Mouse (Mus musculus): ENCODE results near the gene Pard3. TPM values are rescaled to one million over a fixed set of nuclear protein-coding genes. Genes with fewer than 3 reads are reported as not detected.

Gene Pard3
- polyA plus RNA-seq, 1 experiment, result not detected

DNA sequence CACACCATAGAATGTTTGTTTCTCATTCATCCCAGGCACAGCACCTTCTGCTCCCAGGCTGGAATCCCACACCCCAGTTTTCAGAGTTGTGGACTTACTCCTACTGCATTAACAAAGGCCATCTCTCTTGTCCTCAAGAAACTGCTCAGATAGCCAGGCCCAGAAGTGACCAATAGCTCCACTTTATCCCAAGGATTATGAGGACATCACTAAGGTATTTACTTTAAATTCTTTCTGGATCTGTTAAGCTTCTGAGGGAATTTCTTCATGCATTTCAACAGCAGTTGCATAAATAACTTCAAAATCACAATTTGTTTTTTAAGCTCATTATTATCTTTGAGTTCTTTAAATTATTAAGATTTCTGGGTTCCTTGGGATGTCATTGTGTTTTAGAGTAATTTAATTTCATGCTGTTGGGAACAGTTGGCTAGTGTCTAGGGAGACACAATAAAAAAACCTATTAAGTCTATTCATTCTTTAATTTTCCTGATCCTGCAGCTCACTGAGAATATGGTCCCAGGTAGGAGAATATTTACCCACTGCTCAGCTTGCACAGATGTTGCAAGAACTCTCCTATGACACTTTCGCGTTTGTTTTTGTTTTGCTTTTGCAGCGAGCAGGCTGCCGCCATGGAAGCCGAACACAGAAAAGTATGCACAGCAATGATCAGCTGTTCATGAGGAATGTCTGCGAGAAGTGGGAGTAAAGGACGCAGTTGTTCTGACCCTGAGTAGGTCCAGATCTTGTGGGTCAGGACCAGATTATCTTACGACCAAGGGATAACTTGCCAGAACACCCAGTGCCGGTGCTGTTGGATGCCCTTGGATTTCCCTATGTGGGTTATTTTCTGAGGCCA lies 574.8 kb downstream of the Pard3 start:
- Histone ChIP-seq H3K27ac (ENCODE audit: insufficient read depth, low read depth, low read length) (no peak overlapping the region), H3K4me1 (ENCODE audit: control insufficient read depth, insufficient read depth, low read length) (no peaks in the 10 kb centered on the region), H3K4me3 (ENCODE audit: insufficient read depth, low read depth, low read length) (no peak overlapping the region)
- TF ChIP-seq CTCF (IDR thresholded peaks at IDR 0.05; ENCODE audit: insufficient read depth, low read depth, low read length) (no peak), POLR2A (IDR thresholded peaks at IDR 0.05; ENCODE audit: insufficient read depth, low read depth, low read length) (no peak)
- 95% methylated on average over 9 of the region's 9 CpGs for WGBS

DNA sequence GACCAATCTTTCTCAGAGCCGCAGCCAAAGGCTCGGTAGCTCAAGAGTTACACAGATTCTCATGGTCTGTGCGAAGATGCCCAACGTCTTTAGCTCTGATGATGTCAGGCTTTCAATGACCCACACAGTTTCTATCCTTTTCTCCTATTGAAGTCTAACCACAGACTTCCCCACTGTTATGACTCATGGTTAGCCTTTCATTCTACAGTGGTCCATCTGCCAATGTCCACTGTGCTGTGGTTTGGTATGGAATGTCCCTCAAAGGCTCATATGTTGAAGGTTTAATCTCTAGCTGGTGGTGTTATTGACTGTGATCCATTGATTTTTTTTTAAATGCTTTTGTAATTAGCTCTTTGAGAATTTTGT lies 575.4 kb downstream of the Pard3 start:
- 89% methylated on average over 4 of the region's 4 CpGs for WGBS
- Histone ChIP-seq H3K4me3 (ENCODE audit: insufficient read depth, low read depth, low read length) (no peak overlapping the region), H3K27ac (ENCODE audit: insufficient read depth, low read depth, low read length) (no peak overlapping the region), H3K4me1 (ENCODE audit: control insufficient read depth, insufficient read depth, low read length) (no peaks in the 10 kb centered on the region)
- TF ChIP-seq POLR2A (IDR thresholded peaks at IDR 0.05; ENCODE audit: insufficient read depth, low read depth, low read length), result no peak
- TF ChIP-seq CTCF (IDR thresholded peaks at IDR 0.05; ENCODE audit: insufficient read depth, low read depth, low read length), result no peak

DNA sequence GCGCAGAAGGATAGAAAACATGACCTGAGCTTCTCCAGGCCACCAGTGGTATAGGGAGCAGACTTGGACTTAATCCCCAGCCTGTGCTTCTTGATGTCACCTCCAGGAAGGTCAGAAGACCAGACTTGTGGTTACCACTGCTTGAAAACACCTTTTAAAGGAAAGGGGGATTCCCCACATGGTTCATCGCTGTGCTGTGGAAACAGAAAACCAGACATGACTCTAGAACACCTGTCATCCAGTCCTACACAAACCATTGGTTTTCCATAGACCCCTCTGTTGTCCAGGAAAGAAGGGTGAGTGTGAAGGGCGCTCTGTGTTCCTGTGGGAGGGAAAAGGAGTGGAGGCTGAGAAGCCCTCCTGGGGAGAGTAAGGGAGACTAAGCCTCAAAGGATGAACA lies 591.9 kb downstream of the Pard3 start:
- WGBS, result 97% methylated on average over 3 of the region's 3 CpGs
- no peak overlapping the region for H3K27ac ChIP-seq (ENCODE audit: insufficient read depth, low read depth, low read length)
- no peaks in the 10 kb centered on the region for H3K4me1 ChIP-seq (ENCODE audit: control insufficient read depth, insufficient read depth, low read length)
- no peak overlapping the region for H3K4me3 ChIP-seq (ENCODE audit: insufficient read depth, low read depth, low read length)
- TF ChIP-seq CTCF (IDR thresholded peaks at IDR 0.05; ENCODE audit: insufficient read depth, low read depth, low read length), result no peak
- no peak for TF ChIP-seq POLR2A (IDR thresholded peaks at IDR 0.05; ENCODE audit: insufficient read depth, low read depth, low read length)

Other genes starting within 250 kb of the Pard3 start
- 518 TPM in 1 of 2 replicates, not detected in the other for gene Tomm20, start 118.0 kb upstream of the Pard3 start, polyA plus RNA-seq (2012; ENCODE audit: insufficient read depth, insufficient read length, low replicate concordance, missing spikeins)
- gene Rbm34, start 92.8 kb upstream of the Pard3 start, polyA plus RNA-seq (2012; ENCODE audit: insufficient read depth, insufficient read length, low replicate concordance, missing spikeins), result not detected in 2 replicates